Mouse (Mus musculus) left cerebral cortex, postnatal 36 days (tissue): ENCODE results near the gene Adra1b. TPM values are rescaled to one million over a fixed set of nuclear protein-coding genes. Genes with fewer than 3 reads are reported as not detected.

Experiments
- DNase-seq, 2 experiments: peaks; one replicate each; pipeline ENCODE4 v3.0.0; 2021 to 2022; ENCODE audit warnings: low spot score in 2 of 2, mixed read lengths in 1 of 2
- intact Hi-C: fragments of 180-260 bp; cut with DNase I; formaldehyde crosslinking; loops from one replicate; pipeline ENCODE4 v1.15.1; 2025
- total RNA-seq, 2 experiments: library from RNA; stranded (reverse); gene quantifications; 2 replicates each; pipeline ENCODE4 v1.2.3; 2021

Adra1b gene
- total RNA-seq, 2 experiments from 2014 or later = 28.4 to 40.4 TPM

- intact Hi-C loops = no loop called here
- DNase-seq = no peak
Observed at GRCm38 (mm10) chr11:43903351-43903750, 2.3 kb upstream of the Adra1b start.

- no peak for DNase-seq
- intact Hi-C loops = no loop called here
Observed at GRCm38 (mm10) chr11:43899696-43900095, 1.3 kb downstream of the Adra1b start.

DNA sequence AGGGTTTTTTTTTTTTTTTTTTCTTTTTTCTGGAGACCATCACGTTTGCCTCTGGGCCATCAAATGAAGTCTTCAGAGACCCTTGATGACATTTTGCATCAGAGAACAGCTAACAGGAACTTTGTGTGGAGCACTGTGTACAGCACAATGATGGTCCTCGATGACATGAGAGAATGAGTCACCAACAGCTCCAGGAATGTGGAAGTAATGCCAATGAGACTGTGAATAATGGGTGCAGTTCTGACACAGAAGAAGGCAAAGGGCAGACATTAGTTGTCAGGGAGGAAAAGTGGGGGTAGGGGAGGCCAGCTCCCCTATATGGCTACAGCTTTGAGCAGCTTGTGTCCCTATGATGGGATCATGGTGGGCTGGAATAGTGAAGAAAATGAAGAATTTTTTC, 5.7 kb downstream of the Adra1b start:
- intact Hi-C loops = no loop called here
- DNase-seq = no peak

- intact Hi-C loops = no loop called here
Observed at GRCm38 (mm10) chr11:43892546-43892945, 8.5 kb downstream of the Adra1b start.

DNA sequence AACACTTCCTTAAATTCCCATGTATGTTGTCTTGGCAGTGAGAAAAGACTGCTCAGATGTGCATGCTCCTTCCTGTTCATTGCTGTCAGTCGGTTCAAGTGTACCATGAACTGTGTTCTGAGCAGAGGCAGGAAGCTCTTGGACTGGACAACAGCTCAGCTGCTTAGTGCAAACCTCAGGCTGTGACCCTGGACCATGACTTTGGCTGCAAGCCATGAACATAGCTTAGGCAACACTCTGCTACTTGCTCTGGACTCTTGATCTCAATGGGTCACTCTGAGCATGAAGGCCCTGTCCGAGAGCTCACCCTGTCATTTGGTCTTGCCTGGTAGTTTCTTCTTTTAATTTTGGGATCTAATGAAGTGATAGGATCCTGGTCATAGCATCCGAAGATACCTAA, 9.6 kb downstream of the Adra1b start:
- intact Hi-C loops = no loop called here
- DNase-seq = no peak

More at GRCm38 (mm10) chr11:43892546-43892945, 8.5 kb downstream of the Adra1b start:
- no peak for DNase-seq

DNA sequence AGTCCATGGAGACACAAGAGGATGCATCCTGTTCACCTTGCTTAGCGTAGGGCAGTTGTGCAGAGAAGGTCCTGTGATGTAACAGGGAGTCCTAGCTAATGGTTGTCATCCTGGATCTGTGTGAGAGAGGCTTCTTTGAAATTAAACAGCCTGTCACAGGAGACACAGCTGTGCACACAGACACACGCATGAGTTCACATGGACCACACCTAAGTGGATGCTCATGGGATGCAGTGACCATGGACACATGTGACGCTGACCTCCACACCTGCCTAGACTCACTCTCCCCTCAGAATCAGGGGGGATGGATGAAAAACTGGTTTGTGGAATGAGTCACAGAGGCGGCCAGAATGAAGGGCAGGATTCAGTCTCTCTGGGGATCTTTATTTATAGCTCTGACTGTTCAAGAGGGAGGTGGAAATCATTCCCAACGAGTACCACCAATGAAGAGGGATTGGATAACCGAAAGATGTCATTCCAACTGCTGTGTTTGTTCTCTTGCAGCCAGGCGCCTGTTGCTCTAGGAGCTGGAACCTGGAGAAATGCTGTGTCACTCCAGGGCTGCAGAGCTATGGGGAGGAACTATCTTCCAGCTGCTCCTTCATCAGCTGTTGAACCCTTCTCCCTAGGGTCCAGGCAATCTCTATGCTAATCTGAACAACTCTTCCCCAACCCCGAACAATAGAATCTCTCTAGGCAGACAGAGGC, 11.6 kb downstream of the Adra1b start:
- no peak for DNase-seq

GRCm38 (mm10) chr11:43888736-43889135, 12.3 kb downstream of the Adra1b start:
- DNase-seq = no peak
- intact Hi-C loops = no loop called here

More for the DNA sequence above, 11.6 kb downstream of the Adra1b start:
- intact Hi-C loops = no loop called here

DNA sequence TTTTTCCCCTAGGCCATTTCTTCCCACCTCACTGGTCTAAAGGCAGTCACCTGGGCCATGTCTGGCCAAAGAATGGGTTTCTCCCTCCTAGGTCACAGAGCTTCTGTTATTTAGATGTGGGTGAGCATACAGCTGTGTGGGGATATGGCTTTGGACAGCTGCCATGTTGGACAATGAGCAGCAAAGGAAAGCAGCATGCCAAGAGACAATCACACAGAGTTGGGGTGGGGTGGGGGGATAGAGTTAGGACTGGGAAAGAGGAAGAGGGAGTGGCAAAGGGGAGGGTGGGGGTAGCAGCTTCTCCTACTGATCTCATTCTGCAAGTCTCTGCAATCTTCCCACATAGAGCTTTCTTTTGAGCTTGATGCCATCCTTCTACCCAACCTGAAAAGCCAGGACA, 13.4 kb downstream of the Adra1b start:
- intact Hi-C loops = no loop called here
- DNase-seq = no peak

DNA sequence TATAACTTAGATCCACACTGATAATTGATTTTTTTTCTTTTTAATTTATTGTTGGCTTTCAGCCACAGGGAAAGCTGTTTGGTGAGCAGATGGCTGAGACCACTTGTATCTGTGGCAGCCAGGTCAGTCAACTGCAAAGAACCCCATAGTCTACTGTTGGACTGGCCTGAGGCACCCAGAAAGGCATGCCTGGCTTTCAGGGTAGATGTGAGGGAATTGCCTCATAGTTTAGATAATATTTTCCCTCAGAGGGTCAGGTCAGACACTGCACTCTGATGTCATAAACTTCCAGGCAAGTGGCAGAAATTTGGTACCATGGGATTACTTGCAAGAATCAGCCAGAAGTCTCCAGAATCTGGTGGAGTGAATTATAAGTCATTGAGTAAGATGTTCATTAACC, 16.5 kb downstream of the Adra1b start:
- intact Hi-C loops = no loop called here
- DNase-seq = no peak

DNA sequence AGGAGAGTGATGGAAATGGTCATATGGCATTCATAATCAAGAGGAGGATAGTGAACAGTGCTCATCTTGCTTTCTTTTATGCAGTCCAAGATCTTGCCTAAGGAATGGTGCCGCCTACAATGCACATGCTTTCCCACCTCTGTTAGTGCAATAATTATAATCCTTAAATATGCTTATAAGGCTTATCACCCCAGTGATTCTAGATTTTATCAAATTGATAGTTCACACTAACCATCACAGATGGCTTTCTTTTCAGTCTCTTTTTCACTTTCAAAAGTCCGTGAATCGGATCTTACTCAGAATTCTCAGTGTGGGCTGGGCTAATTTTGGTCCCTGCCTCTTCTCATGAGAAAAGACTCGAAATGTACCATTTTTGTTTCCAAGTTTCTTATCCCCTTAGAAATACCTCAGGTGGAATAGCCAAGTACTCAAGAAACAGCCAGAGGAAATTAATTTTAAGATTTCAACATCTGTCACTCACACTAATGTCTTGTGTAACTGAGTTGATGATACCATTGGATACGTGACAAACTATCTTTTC, 17.3 kb downstream of the Adra1b start:
- DNase-seq = peak in 1 of 2 experiments; percentile 8
- intact Hi-C loops = no loop called here

- DNase-seq = no peak
- intact Hi-C loops = no loop called here
Observed at GRCm38 (mm10) chr11:43877211-43877610, 23.8 kb downstream of the Adra1b start.

- intact Hi-C loops = no loop called here
- DNase-seq = no peak
Observed at GRCm38 (mm10) chr11:43867721-43868281, 33.2 kb downstream of the Adra1b start.

- intact Hi-C loops = no loop called here
- DNase-seq = no peak
Observed at GRCm38 (mm10) chr11:43865298-43866165, 35.5 kb downstream of the Adra1b start.

- intact Hi-C loops = no loop called here
- peak; percentile 17 to 37 for DNase-seq
Observed at GRCm38 (mm10) chr11:43853046-43853445, 48.0 kb downstream of the Adra1b start.

DNA sequence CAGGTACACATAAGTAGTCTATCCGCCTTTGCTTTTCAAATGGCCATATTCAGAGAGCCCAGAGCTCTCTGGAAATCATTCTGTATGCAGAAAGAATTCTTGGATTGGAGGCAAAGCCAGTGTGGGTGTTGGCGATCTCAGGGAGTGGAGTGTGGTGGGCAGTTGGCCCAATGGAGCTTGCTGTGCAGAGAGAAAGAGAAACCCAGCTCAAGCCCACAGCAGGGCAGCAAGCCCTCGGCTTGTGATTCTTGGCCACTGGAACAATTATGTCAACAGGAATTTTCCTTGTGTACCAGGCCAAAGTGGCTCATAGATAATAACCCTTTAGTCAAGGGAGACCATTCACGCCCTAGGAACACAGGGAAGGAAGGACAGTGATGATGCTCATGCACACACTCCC, 53.0 kb downstream of the Adra1b start:
- no peak for DNase-seq
- intact Hi-C loops = no loop called here

DNA sequence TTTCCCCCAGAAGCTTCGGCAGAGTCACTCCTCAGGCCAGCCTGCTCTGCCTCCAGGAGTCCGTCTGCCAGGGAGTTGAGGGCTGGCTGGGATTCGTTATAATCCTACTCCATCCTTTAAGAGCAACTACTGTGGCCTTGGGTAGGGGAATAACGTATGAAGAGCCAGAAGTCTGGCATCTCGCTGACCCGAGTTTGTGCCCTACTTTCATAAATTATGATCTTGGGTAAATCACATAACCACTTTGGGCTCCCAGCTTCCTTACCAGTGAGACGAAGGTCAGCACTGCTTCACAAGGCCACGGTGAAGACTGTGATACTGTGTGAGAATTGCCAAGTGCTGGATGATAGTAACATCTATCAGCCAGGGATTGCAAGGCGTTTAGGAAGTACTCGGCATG, 59.4 kb downstream of the Adra1b start:
- intact Hi-C loops = no loop called here
- no peak for DNase-seq

GRCm38 (mm10) chr11:43840491-43840890, 60.5 kb downstream of the Adra1b start:
- intact Hi-C loops = no loop called here
- no peak for DNase-seq

- DNase-seq = peak; percentile 72 to 83
- intact Hi-C loops = loop anchor here (2.0 to 10.0 kb wide), 2 partner anchors 379 to 489 kb away; no protein-coding TSS in a partner anchor
Observed at GRCm38 (mm10) chr11:43835880-43836740, 64.9 kb downstream of the Adra1b start.

DNA sequence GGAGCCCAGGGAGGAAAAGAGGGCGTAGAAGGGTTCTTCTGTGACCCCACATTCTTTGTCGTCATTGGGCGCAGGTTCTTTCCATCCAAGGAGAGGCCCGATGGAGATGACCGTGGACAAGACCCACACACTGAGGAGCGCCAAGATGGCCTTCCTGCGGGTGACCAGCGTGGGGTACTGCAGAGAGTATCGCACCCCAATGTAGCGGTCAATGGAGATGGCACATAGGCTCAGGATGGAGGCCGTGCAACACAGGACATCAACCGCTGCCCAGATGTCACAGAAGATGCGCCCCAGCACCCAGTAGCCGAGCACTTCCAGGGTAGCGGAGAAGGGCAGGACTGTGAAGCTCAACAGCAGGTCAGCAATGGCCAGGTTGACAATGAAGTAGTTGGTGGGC, 65.6 kb downstream of the Adra1b start:
- intact Hi-C loops = loop anchor here (2.0 to 10.0 kb wide), 2 partner anchors 379 to 489 kb away; no protein-coding TSS in a partner anchor
- DNase-seq = peak in 1 of 2 experiments; percentile 12
